Mouse (Mus musculus): ENCODE data around the gene Cfap77. TPM values are rescaled to one million over a fixed set of nuclear protein-coding genes. Genes with fewer than 3 reads are reported as not detected.
"Not testable (repeated sequence)": the region's sequence is repeated elsewhere in the genome, so short reads cannot be mapped to it uniquely, and the experiment has no call there.

Cfap77 gene
- total RNA-seq (2021): not detected
- long read RNA-seq, experiment 1: 0 reads
- long read RNA-seq, experiment 2: 0 reads

DNA sequence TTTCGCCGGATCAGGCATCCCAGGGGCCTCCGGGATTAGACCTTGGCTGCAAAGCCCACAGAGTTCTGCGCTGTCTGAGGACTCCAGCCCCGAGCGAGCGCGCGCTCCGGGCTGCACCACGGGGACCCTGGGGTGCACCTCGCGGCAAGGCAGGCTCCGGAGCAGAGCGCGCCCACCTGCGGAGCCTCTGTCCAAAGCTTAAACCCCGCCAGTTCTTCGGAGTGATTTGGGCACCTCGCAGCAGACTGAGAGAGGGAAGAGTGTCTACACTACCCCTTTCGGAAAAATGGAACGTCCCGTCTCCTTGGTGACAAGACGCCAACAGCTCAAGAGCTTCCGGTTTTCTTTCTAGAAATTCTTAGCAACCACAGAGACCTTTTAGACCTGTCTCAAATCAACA is at the start of gene Cfap77:
Gene Cfap77 (minus strand): TSS at position 76 of the 400 bp plus-strand sequence.
- DNase-seq: peak; percentile 47
- no peak within 1 kb of the TSS for H3K27ac ChIP-seq
- no peak for TF ChIP-seq CTCF (IDR thresholded peaks at IDR 0.05)
- peak within 1 kb of the TSS; percentile 74 for H3K4me3 ChIP-seq
- intact Hi-C loops (cut with DNase I): loop anchor here (10.0 kb wide), 1 partner anchor 210 kb away; the partner anchor contains the start of genes Ddx31 and Gtf3c4

GRCm38 (mm10) chr2:29102416-29103377 is 47.8 kb upstream of the Cfap77 start:
- intact Hi-C loops (cut with DNase I); H3K27ac ChIP-seq; DNase-seq; H3K4me3 ChIP-seq: not testable (repeated sequence)

DNA sequence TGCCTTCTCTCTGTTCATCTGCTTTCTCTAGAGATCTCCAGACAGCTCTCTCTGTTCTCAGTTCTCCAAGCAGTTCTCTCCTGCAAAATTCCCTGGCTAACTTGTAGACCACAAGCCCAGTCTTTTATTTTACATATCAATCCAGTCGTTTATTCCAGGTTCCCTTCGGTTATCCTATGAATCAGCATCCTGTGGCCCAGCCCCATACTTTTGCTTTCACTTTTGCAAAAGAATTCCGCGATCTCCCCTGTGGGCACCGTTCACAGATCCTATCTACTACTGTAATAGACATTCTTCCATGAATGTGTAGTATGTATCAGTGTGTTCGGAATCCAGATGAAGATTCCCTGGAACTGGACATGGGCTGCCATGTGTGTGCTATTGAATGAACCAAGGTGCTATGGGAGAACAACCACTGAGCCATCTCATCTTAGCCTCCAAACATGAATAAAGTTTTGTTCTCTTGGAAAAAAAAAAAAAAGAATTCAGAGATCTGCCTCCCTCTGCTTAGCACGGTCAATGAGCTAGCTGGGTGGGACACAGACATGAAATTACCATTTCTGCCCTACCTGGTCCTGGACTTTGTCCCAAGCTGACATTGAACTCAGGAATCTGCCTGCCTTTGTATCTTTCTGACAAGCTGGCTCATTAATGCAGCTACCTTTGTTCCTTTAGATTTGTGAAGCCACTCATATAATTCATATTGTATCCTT is 46.1 kb upstream of the Cfap77 start:
- no peak for TF ChIP-seq CTCF (IDR thresholded peaks at IDR 0.05)
- H3K27ac ChIP-seq: peak overlapping the region; percentile 65
- no peak for DNase-seq
- intact Hi-C loops (cut with DNase I): no loop called here
- H3K4me3 ChIP-seq: peak overlapping the region; percentile 63

DNA sequence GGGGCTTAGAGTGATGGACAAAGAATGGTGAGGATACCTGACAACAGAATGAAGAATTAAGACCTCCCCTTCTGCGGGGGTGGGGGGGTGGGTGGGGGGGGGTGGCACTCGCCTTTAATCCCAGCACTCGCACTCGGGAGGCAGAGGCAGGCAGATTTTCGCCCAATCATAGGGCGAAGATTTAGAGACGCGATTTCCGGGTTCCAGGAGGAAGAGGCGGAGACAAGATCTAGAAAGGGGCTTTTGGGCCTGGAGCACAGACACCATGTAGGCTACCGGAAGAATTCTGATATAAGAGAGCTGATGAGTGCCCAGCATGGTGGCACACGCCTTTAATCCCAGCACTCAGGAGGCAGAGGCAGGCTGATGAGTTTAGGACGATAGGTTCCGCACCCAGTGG is 44.8 kb upstream of the Cfap77 start:
- Histone ChIP-seq H3K27ac (no peak overlapping the region), H3K4me3 (no peak overlapping the region)
- intact Hi-C loops (cut with DNase I): no loop called here
- TF ChIP-seq CTCF (IDR thresholded peaks at IDR 0.05): no peak
- no peak for DNase-seq

GRCm38 (mm10) chr2:29098786-29099185 is 43.9 kb upstream of the Cfap77 start:
- no peak for DNase-seq
- TF ChIP-seq CTCF (IDR thresholded peaks at IDR 0.05): no peak
- intact Hi-C loops (cut with DNase I): no loop called here
- H3K4me3 ChIP-seq: no peak overlapping the region
- no peak overlapping the region for H3K27ac ChIP-seq

- H3K4me3 ChIP-seq; H3K27ac ChIP-seq; intact Hi-C loops (cut with DNase I); DNase-seq: not testable (repeated sequence)
Observed at GRCm38 (mm10) chr2:29097955-29098354, 43.1 kb upstream of the Cfap77 start.

DNA sequence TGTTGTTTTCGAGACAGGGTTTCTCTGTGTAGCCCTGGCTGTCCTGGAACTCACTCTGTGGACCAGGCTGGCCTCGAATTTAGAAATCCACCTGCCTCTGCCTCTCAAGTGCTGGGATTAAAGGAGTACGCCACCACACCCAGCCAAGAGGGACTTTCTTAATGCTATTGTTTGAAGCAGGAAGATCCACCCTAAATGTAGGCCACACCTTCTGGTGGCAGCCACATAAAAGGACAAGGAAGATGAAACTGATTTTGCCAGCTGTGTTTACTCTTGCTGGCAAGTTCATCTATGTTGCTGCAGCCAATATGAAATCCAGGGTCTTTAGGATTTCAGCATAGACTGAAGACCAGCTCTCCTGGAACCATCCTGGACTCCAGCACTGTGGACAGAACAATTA is 42.6 kb upstream of the Cfap77 start:
- no peak overlapping the region for H3K27ac ChIP-seq

GRCm38 (mm10) chr2:29096751-29097150 is 41.9 kb upstream of the Cfap77 start:
- no peak for DNase-seq
- Histone ChIP-seq H3K27ac (no peak overlapping the region), H3K4me3 (no peak overlapping the region)
- TF ChIP-seq CTCF (IDR thresholded peaks at IDR 0.05): no peak
- intact Hi-C loops (cut with DNase I): no loop called here

More for the DNA sequence above, 42.6 kb upstream of the Cfap77 start:
- no peak for TF ChIP-seq CTCF (IDR thresholded peaks at IDR 0.05)
- no peak for DNase-seq
- H3K4me3 ChIP-seq: no peak overlapping the region
- intact Hi-C loops (cut with DNase I): no loop called here

DNA sequence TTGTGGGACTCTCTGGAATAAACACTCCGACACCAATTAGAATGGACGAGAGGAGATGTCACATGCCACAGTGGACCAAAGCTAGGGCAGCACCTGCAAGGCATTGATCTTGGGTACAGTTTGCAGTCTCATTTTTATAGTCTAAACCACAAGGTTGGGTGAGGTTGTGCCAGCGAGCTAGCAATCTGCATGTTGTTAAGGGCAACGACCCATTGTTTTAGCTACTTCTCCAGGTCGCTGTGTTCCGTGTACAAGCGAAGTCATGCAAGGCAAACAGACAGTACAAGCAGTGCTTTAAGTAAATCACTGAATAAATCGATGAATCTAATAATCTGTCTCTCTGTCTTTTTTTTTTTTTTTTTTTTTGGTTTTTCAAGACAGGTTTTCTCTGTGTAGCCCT is 40.8 kb upstream of the Cfap77 start:
- DNase-seq: no peak
- TF ChIP-seq CTCF (IDR thresholded peaks at IDR 0.05): no peak
- intact Hi-C loops (cut with DNase I): no loop called here
- Histone ChIP-seq H3K27ac (no peak overlapping the region), H3K4me3 (no peak overlapping the region)

GRCm38 (mm10) chr2:29089276-29089675 is 34.4 kb upstream of the Cfap77 start:
- DNase-seq; H3K27ac ChIP-seq; H3K4me3 ChIP-seq; intact Hi-C loops (cut with DNase I): not testable (repeated sequence)

- Histone ChIP-seq H3K4me3 (no peak overlapping the region), H3K27ac (no peak overlapping the region)
- TF ChIP-seq CTCF (IDR thresholded peaks at IDR 0.05): no peak
- intact Hi-C loops (cut with DNase I): no loop called here
- DNase-seq: no peak
Observed at GRCm38 (mm10) chr2:29086026-29086425, 31.2 kb upstream of the Cfap77 start.

DNA sequence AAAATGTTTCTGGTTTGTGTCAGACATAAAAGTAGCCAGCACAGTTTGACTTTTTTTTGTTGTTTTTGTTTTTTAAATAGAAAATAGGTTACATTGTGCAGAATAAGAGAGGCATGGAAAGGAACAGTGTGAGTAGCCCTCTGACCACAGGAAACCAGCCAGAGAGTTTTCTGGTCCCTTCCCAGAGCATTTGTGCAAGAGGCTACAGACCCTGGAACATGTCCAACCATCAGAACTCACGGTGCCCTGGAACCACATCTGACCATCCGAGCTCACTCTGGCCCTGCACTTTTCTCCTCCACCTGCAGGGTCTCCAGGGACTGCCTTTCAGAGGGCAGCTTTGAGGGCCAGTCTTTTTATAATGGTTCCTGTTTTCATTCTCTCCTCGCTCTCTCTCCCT is 27.1 kb upstream of the Cfap77 start:
- no peak for TF ChIP-seq CTCF (IDR thresholded peaks at IDR 0.05)
- DNase-seq: no peak
- no peak overlapping the region for H3K4me3 ChIP-seq
- H3K27ac ChIP-seq: no peak overlapping the region
- intact Hi-C loops (cut with DNase I): no loop called here

- Histone ChIP-seq H3K27ac (no peak overlapping the region), H3K4me3 (no peak overlapping the region)
- intact Hi-C loops (cut with DNase I): no loop called here
- DNase-seq: no peak
- TF ChIP-seq CTCF (IDR thresholded peaks at IDR 0.05): no peak
Observed at GRCm38 (mm10) chr2:29076226-29076625, 21.4 kb upstream of the Cfap77 start.

Data from gastrocnemius, adult 2 months (tissue).